Mouse (Mus musculus): Measurements from ENCODE around the gene Scel. TPM values are rescaled to one million over a fixed set of nuclear protein-coding genes. Genes with fewer than 3 reads are reported as not detected.

Scel gene
- total RNA-seq, 2 experiments from 2014 or later, result 0.46 to 0.56 TPM

DNA sequence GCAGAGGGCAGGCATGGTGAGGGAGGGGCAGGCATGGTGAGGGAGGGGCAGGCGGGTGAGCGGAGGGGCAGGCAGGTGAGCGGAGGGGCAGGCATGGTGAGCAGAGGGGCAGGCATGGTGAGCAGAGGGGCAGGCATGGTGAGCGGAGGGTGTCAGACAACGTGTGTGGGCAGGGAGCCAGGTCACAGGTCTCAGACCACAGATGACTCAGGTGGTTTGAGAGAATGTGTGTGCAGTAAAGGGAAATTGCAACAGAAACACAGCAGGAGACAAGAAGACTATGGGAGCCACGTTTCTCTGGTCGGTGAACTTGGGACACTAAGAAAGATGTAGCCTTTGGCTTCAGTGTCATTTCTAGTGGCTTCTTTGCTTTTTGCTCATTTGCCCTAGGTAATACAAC lies 8.6 kb upstream of the Scel start:
- intact Hi-C loops (cut with DNase I), result no loop called here
- no peak for DNase-seq

GRCm38 (mm10) chr14:103509544-103509943 lies 3.6 kb upstream of the Scel start:
- no peak for DNase-seq
- intact Hi-C loops (cut with DNase I), result no loop called here

GRCm38 (mm10) chr14:103513473-103513811 lies 300 bp downstream of the Scel start:
- intact Hi-C loops (cut with DNase I), result no loop called here
- DNase-seq, result no peak

- intact Hi-C loops (cut with DNase I), result no loop called here
- no peak for DNase-seq
Observed at GRCm38 (mm10) chr14:103515419-103515818, 2.3 kb downstream of the Scel start.

GRCm38 (mm10) chr14:103526286-103526685 lies 13.1 kb downstream of the Scel start:
- intact Hi-C loops (cut with DNase I), result no loop called here
- no peak for DNase-seq

DNA sequence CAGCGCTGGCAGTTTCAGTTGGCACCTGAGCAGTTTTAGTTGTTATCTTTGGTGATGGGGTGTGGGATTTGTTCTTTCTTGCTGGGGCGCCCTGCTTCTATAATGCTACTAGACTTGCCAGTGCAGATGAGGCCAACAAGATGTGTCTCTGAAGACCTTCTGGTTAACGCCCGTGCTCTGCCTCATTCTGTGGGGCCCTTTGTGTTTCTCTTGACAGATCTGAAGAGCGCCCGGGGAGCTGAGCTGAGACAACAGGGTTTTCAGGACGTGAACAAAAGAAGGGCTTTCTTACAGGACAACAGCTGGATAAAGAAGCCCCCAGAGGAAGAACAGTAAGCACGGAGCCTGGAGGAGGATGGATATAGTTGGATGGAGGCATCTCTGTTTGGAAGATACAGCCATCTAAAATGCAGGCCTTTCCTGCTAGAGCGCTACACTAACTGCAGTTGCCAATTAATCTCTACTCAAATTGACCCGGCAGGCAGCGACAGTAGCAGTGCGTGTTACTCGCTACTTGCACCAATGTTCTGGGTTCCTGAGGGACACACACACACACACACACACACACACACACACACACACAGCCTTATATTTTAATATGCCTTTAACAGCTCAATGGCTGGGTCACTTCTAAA lies 16.7 kb downstream of the Scel start:
- intact Hi-C loops (cut with DNase I), result loop anchor here (10.0 kb wide), 1 partner anchor 425 kb away; no protein-coding TSS in a partner anchor
- no peak for DNase-seq

DNA sequence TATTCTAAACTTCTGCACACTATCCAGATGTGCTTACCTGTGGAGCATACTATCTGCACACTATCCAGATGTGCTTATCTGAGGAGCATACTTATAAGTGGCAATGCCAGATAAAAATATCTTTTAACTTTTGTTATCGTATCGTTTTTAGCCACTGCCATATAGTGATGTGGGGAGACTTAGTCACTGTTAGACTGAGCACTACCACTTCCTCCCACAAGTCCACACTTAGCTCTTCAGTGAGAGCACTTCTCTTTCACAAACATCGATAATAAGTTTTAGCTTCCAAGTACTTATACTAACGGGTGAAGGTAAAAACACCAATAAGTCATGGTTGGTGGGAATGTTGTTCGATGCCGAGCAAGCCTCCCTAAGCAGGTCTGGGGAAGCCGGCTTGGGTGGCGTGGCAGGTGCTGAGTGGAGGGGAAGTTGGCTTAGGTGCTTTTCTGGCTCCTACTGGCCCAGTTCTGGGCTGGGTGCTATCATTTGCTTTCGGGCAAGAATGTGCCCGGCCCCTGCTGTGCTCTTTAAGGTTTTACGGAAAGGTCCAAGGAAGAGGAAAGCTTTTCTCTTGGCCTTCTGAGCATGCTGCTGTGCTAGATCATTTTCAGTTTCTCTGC lies 18.7 kb downstream of the Scel start:
- DNase-seq, result no peak
- intact Hi-C loops (cut with DNase I), result loop anchor here (10.0 kb wide), 1 partner anchor 427 kb away; no protein-coding TSS in a partner anchor

GRCm38 (mm10) chr14:103535511-103536024 lies 22.4 kb downstream of the Scel start:
- no peak for DNase-seq
- intact Hi-C loops (cut with DNase I), result loop anchor here (5.0 to 10.0 kb wide), 3 partner anchors 48 to 518 kb away; no protein-coding TSS in a partner anchor

- intact Hi-C loops (cut with DNase I), result loop anchor here (5.0 to 10.0 kb wide), 3 partner anchors 49 to 519 kb away; no protein-coding TSS in a partner anchor
- DNase-seq, result no peak
Observed at GRCm38 (mm10) chr14:103536334-103536733, 23.2 kb downstream of the Scel start.

DNA sequence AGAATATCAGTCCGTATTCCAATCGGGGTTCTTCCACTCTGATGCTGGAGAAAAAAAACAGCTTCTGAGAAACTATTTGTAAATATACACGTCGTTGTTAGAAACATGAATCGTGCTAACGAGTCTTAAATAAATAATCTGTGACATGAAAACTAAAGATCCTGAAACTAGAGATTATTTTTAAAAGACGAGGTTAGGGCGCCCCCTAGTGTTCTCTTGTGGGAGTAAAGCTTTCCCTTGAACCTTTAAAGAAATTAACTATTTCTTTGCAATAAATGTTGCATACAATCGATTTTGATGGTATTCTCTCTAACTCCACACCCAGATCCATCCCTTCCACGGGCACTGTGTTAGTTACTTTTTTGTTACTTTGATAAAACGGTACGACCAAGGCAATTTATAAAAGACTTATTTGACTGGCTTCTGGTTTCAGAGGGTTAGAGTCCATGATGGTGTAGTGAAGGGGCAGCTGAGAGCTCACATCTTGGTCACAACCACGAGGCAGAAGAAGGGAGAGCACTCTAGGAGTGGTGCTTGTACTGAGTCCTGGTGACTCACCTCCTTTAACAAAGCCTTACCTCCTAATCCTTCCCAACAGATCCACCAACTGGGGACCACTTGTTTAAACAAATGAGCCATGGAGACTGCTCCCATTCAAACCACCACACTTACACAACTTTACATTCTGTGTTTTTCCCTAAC lies 24.4 kb downstream of the Scel start:
- intact Hi-C loops (cut with DNase I), result loop anchor here (5.0 to 10.0 kb wide), 3 partner anchors 50 to 520 kb away; no protein-coding TSS in a partner anchor
- peak; percentile 47 for DNase-seq

DNA sequence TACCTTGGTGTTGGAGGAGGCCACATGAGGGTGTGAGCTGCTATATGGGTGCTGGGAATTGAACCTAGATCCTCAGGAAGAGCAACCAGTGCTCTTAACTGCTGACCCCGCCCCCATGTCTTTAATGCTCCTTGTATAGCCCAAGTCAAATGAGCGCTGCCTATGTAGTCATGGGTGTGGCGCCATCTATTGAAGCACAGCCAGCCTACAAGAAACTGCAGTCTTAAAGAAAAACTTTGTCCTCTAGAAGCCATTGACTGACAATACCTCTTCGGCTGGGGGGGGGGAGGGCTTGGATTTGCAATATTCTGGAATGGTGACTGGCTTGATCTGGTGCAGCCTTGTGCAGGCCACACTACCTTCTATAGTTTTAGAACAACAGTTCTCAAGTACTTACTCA lies 26.7 kb downstream of the Scel start:
- intact Hi-C loops (cut with DNase I), result loop anchor here (5.0 to 10.0 kb wide), 3 partner anchors 52 to 522 kb away; no protein-coding TSS in a partner anchor
- DNase-seq, result no peak

- DNase-seq, result no peak
- intact Hi-C loops (cut with DNase I), result no loop called here
Observed at GRCm38 (mm10) chr14:103541679-103542078, 28.5 kb downstream of the Scel start.

DNA sequence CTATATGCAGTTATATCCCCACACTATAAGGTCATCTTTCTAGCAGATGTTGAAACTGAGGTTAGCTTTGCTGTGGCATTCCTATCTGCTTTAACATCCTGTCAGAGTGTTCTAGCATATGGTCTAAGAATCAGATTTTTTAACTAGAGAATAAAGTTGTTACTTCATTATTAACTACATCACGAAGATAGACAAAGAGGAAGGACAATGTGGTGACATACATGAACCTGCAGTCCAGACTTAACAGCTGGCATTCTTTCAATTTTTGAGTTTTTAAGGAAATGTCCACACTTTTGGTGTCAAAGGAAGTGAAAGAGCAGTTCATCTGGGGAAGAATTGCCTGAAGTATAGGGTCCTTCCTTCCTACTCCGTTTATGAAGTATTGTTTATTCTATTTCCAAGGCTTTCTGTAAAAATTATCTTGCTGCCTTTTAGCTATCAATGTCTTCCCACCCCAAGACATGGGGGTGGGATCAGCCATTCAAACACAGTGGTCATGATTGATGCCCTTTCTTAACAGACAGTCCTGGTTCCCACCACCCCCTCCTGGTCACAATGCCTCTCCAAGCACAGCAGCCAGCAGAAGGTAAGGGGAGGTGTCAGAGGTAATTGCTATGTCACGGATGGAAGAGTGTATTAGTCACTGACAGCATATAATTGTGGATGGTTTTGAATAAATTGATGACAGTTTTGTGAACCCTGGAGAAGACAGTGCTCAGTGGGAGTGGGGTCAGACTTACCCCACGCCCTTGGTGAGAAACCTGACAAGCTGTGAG lies 30.4 kb downstream of the Scel start:
- DNase-seq, result no peak
- intact Hi-C loops (cut with DNase I), result no loop called here

- intact Hi-C loops (cut with DNase I), result no loop called here
- peak; percentile 49 for DNase-seq
Observed at GRCm38 (mm10) chr14:103545734-103546133, 32.6 kb downstream of the Scel start.

DNA sequence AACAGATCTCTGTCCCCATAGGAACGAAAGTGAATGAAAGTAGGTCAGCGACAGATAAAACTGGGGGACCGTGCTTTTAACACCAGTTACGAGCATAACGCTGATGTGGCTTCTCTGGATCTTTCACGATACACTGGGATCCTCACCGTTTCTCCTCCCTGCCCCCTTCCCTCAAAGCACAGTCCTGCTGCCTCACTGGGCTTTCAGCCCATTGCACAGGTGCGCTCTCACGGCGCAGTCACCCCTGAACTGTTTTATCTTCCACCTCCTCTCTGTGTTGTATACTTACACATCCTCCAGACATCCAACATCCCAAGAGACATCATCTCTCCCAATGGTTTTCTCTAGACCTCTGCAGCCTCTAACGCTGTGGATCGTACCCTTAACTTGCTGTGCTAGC lies 33.1 kb downstream of the Scel start:
- intact Hi-C loops (cut with DNase I), result no loop called here
- no peak for DNase-seq

GRCm38 (mm10) chr14:103548220-103548619 lies 35.1 kb downstream of the Scel start:
- intact Hi-C loops (cut with DNase I), result no loop called here
- no peak for DNase-seq

- intact Hi-C loops (cut with DNase I), result loop anchor here (2.0 to 10.0 kb wide), 3 partner anchors 102 to 484 kb away; partner anchors contain the start of gene Slain1
Observed at GRCm38 (mm10) chr14:103550480-103550879, 37.3 kb downstream of the Scel start.

DNA sequence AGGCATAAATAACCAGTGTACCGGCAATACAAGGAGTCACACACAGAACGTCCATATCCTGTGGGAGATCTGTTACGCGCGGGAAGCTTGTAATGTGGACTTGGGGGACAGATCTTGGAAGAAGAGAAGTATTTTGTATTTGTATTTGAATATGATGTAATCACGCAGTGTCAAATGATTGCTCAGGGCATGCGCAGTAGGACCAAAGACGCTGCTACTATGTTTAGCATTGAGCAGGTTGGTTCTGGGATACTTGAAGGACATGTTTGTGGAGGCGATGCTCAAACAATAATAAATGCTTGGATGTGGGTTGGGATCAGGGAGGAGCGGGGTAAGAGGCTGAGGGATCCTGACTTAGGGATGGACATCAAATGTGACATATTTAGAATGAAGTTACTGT lies 37.8 kb downstream of the Scel start:
- DNase-seq, result no peak
- intact Hi-C loops (cut with DNase I), result loop anchor here (2.0 to 10.0 kb wide), 3 partner anchors 101 to 484 kb away; partner anchors contain the start of gene Slain1

More at GRCm38 (mm10) chr14:103550480-103550879, 37.3 kb downstream of the Scel start:
- DNase-seq, result peak; percentile 84

- no peak for DNase-seq
- intact Hi-C loops (cut with DNase I), result loop anchor here (2.0 to 10.0 kb wide), 3 partner anchors 100 to 483 kb away; partner anchors contain the start of gene Slain1
Observed at GRCm38 (mm10) chr14:103551921-103552320, 38.8 kb downstream of the Scel start.

- intact Hi-C loops (cut with DNase I), result loop anchor here (5.0 to 10.0 kb wide), 2 partner anchors 100 to 482 kb away; partner anchors contain the start of gene Slain1
- no peak for DNase-seq
Observed at GRCm38 (mm10) chr14:103552379-103552778, 39.2 kb downstream of the Scel start.

Data from left cerebral cortex, postnatal 4 days (tissue).